Mouse (Mus musculus) CH12.LX (cell line): Measurements from ENCODE around the gene Ppp1r18. TPM values are rescaled to one million over a fixed set of nuclear protein-coding genes. Genes with fewer than 3 reads are reported as not detected.

Experiments
- DNase-seq: peaks from one replicate; pipeline ENCODE4 v3.0.0-alpha.2; 2013; ENCODE audit errors: extremely low read depth
- H3K27ac ChIP-seq: 2 replicates; pipeline ENCODE4 v1.5.1; 2012; ENCODE audit warnings: low read depth, mild to moderate bottlenecking, control low read depth, moderate library complexity; ENCODE audit not compliant: insufficient read depth
- H3K27me3 ChIP-seq: replicated peaks from 2 replicates; pipeline ENCODE3; 2012; ENCODE audit warnings: inconsistent platforms
- H3K36me3 ChIP-seq, 2 experiments: replicated peaks in 1 of 2; 2 replicates each; pipeline versions ENCODE3 to v1.6.1; 2012; ENCODE audit warnings: inconsistent platforms in 1 of 2, low read length in 1 of 2, mild to moderate bottlenecking in 1 of 2, mixed read lengths in 1 of 2, moderate library complexity in 1 of 2; ENCODE audit not compliant: control insufficient read depth in 1 of 2, insufficient read depth in 1 of 2
- H3K4me1 ChIP-seq, 2 experiments: 2 replicates each; pipeline ENCODE4 v1.6.1; 2012; ENCODE audit warnings: inconsistent platforms in 1 of 2, moderate library complexity in 1 of 2; ENCODE audit not compliant: insufficient read depth in 2 of 2, control insufficient read depth in 1 of 2
- H3K4me2 ChIP-seq: 2 replicates; pipeline ENCODE4 v1.6.1; 2012; ENCODE audit warnings: low read depth, mild to moderate bottlenecking, control low read depth; ENCODE audit not compliant: poor library complexity, insufficient read depth, severe bottlenecking
- H3K4me3 ChIP-seq, 3 experiments: fragments of 150-350 bp in 1 of 3; sonication (generic) in 1 of 3; replicated peaks in 1 of 3; 2 replicates each; pipeline versions ENCODE3 to v1.5.1; 2011 to 2012; ENCODE audit warnings: low read depth in 2 of 3, low read length in 2 of 3, mild to moderate bottlenecking in 2 of 3, moderate library complexity in 2 of 3, control low read depth in 1 of 3, improper control_type of control experiment in 1 of 3, inconsistent platforms in 1 of 3, mixed read lengths in 1 of 3; ENCODE audit not compliant: poor library complexity in 1 of 3
- H3K79me2 ChIP-seq: replicated peaks from 2 replicates; pipeline ENCODE4 v1.6.1; 2012; ENCODE audit warnings: mild to moderate bottlenecking, moderate library complexity; ENCODE audit not compliant: control insufficient read depth, poor library complexity, insufficient read depth, severe bottlenecking; ENCODE audit errors: extremely low read depth
- H3K9ac ChIP-seq: 2 replicates; pipeline ENCODE4 v1.6.1; 2012; ENCODE audit warnings: low read depth, mild to moderate bottlenecking, control low read depth, moderate library complexity; ENCODE audit not compliant: insufficient read depth
- H3K9me3 ChIP-seq: replicated peaks from 2 replicates; pipeline ENCODE3; 2012; ENCODE audit warnings: low read length, inconsistent platforms, mixed read lengths
- BHLHE40 ChIP-seq: IDR thresholded peaks from 2 replicates; pipeline ENCODE4 v1.6.1; 2011; ENCODE audit warnings: mild to moderate bottlenecking, low read depth, low read length, improper control_type of control experiment
- CHD1 ChIP-seq: IDR thresholded peaks from 2 replicates; pipeline ENCODE4 v1.6.1; 2012; ENCODE audit warnings: low read depth, low read length, improper control_type of control experiment, inconsistent platforms
- CHD2 ChIP-seq: IDR thresholded peaks from 2 replicates; pipeline ENCODE4 v1.6.1; 2011; ENCODE audit warnings: low read length, improper control_type of control experiment
- CTCF ChIP-seq, 2 experiments: IDR thresholded peaks in 1 of 2; conservative IDR thresholded peaks in 1 of 2; 2 replicates each; pipeline ENCODE4 v1.5.1; 2011 to 2012; ENCODE audit warnings: low read depth in 2 of 2, low read length in 2 of 2, improper control_type of control experiment in 1 of 2, inconsistent platforms in 1 of 2, mild to moderate bottlenecking in 1 of 2, moderate library complexity in 1 of 2
- E2F4 ChIP-seq: IDR thresholded peaks from 2 replicates; pipeline ENCODE4 v1.6.1; 2011; ENCODE audit warnings: low read depth, low read length, improper control_type of control experiment; ENCODE audit not compliant: insufficient replicate concordance
- ELF1 ChIP-seq: IDR thresholded peaks from 2 replicates; pipeline ENCODE4 v1.6.1; 2014; ENCODE audit warnings: low read depth, mild to moderate bottlenecking, inconsistent platforms, low read length, improper control_type of control experiment
- EP300 ChIP-seq: IDR thresholded peaks from 2 replicates; pipeline ENCODE4 v1.6.1; 2011; ENCODE audit warnings: low read length, improper control_type of control experiment
- ETS1 ChIP-seq: conservative IDR thresholded peaks from 2 replicates; pipeline ENCODE4 v1.6.1; 2012; ENCODE audit warnings: low read depth, mild to moderate bottlenecking, inconsistent platforms, low read length, improper control_type of control experiment, moderate library complexity
- GABPA ChIP-seq: IDR thresholded peaks from 2 replicates; pipeline ENCODE4 v1.6.1; 2012; ENCODE audit warnings: low read depth, low read length, improper control_type of control experiment, inconsistent platforms; ENCODE audit not compliant: insufficient replicate concordance
- HCFC1 ChIP-seq: IDR thresholded peaks from 2 replicates; pipeline ENCODE4 v1.6.1; 2012; ENCODE audit warnings: low read depth, mild to moderate bottlenecking, inconsistent platforms, low read length, improper control_type of control experiment
- IRF4 ChIP-seq: IDR thresholded peaks from 2 replicates; pipeline ENCODE4 v1.6.1; 2014; ENCODE audit warnings: low read depth, mild to moderate bottlenecking, inconsistent platforms, low read length, improper control_type of control experiment
- JUN ChIP-seq: IDR thresholded peaks from 2 replicates; pipeline ENCODE4 v1.6.1; 2011; ENCODE audit warnings: low read depth, mild to moderate bottlenecking, low read length, improper control_type of control experiment, moderate library complexity; ENCODE audit not compliant: insufficient read depth
- JUND ChIP-seq: conservative IDR thresholded peaks from 2 replicates; pipeline ENCODE4 v1.6.1; 2011; ENCODE audit warnings: low read depth, low read length, improper control_type of control experiment
- KAT2A ChIP-seq: IDR thresholded peaks from 2 replicates; pipeline ENCODE4 v1.6.1; 2012; ENCODE audit warnings: low read length, improper control_type of control experiment, inconsistent platforms; ENCODE audit not compliant: insufficient replicate concordance
- MAFK ChIP-seq: IDR thresholded peaks from 2 replicates; pipeline ENCODE4 v1.6.1; 2011; ENCODE audit warnings: low read length, improper control_type of control experiment; ENCODE audit not compliant: insufficient replicate concordance
- MAX ChIP-seq: IDR thresholded peaks from 2 replicates; pipeline ENCODE4 v1.6.1; 2011; ENCODE audit warnings: low read length, improper control_type of control experiment
- MAZ ChIP-seq: IDR thresholded peaks from 2 replicates; pipeline ENCODE4 v1.6.1; 2012; ENCODE audit warnings: low read depth, mild to moderate bottlenecking, inconsistent platforms, low read length, improper control_type of control experiment, moderate library complexity
- MEF2A ChIP-seq: IDR thresholded peaks from 2 replicates; pipeline ENCODE4 v1.6.1; 2014; ENCODE audit warnings: low read depth, mild to moderate bottlenecking, inconsistent platforms, low read length, improper control_type of control experiment, borderline replicate concordance
- MXI1 ChIP-seq: IDR thresholded peaks from 2 replicates; pipeline ENCODE4 v1.6.1; 2011; ENCODE audit warnings: mild to moderate bottlenecking, low read depth, low read length, improper control_type of control experiment
- MYC ChIP-seq: IDR thresholded peaks from 2 replicates; pipeline ENCODE4 v1.6.1; 2011; ENCODE audit warnings: low read depth, mild to moderate bottlenecking, improper control_type of control experiment, low read length
- NELFE ChIP-seq: IDR thresholded peaks from 2 replicates; pipeline ENCODE4 v1.6.1; 2011; ENCODE audit warnings: low read depth, low read length, improper control_type of control experiment
- NRF1 ChIP-seq: IDR thresholded peaks from 2 replicates; pipeline ENCODE4 v1.6.1; 2014; ENCODE audit warnings: low read depth, mild to moderate bottlenecking, inconsistent platforms, low read length, improper control_type of control experiment, moderate library complexity
- PAX5 ChIP-seq: IDR thresholded peaks from 2 replicates; pipeline ENCODE4 v1.6.1; 2012; ENCODE audit warnings: low read length, inconsistent platforms, mixed read lengths
- POLR2A ChIP-seq: IDR thresholded peaks from 2 replicates; pipeline ENCODE4 v1.6.1; 2011; ENCODE audit warnings: low read depth, mild to moderate bottlenecking, improper control_type of control experiment, low read length
- POLR2AphosphoS2 ChIP-seq: IDR thresholded peaks from 2 replicates; pipeline ENCODE4 v1.6.1; 2011; ENCODE audit warnings: low read depth, low read length, improper control_type of control experiment
- RAD21 ChIP-seq: IDR thresholded peaks from 2 replicates; pipeline ENCODE4 v1.6.1; 2011; ENCODE audit warnings: low read depth, mild to moderate bottlenecking, low read length, improper control_type of control experiment, moderate library complexity
- RCOR1 ChIP-seq: conservative IDR thresholded peaks from 2 replicates; pipeline ENCODE4 v1.6.1; 2012; ENCODE audit warnings: low read depth, mild to moderate bottlenecking, inconsistent platforms, low read length, improper control_type of control experiment
- SIN3A ChIP-seq: IDR thresholded peaks from 2 replicates; pipeline ENCODE4 v1.6.1; 2012; ENCODE audit warnings: low read length, improper control_type of control experiment, inconsistent platforms
- SMC3 ChIP-seq: IDR thresholded peaks from 2 replicates; pipeline ENCODE4 v1.6.1; 2011; ENCODE audit warnings: low read depth, low read length, improper control_type of control experiment
- TBP ChIP-seq: conservative IDR thresholded peaks from 2 replicates; pipeline ENCODE4 v1.6.1; 2011; ENCODE audit warnings: low read depth, low read length, improper control_type of control experiment
- TCF12 ChIP-seq: IDR thresholded peaks from 2 replicates; pipeline ENCODE4 v1.6.1; 2014; ENCODE audit warnings: low read depth, mild to moderate bottlenecking, inconsistent platforms, low read length, improper control_type of control experiment
- UBTF ChIP-seq: IDR thresholded peaks from 2 replicates; pipeline ENCODE4 v1.6.1; 2012; ENCODE audit warnings: low read depth, mild to moderate bottlenecking, inconsistent platforms, low read length, improper control_type of control experiment, moderate library complexity
- USF1 ChIP-seq: IDR thresholded peaks from 2 replicates; pipeline ENCODE4 v1.6.1; 2014; ENCODE audit warnings: low read depth, mild to moderate bottlenecking, inconsistent platforms, low read length, improper control_type of control experiment
- USF2 ChIP-seq: conservative IDR thresholded peaks from 2 replicates; pipeline ENCODE4 v1.6.1; 2011; ENCODE audit warnings: low read depth, low read length, improper control_type of control experiment
- ZC3H11A ChIP-seq: IDR thresholded peaks from 2 replicates; pipeline ENCODE4 v1.6.1; 2012; ENCODE audit warnings: low read depth, mild to moderate bottlenecking, inconsistent platforms, low read length, improper control_type of control experiment
- ZKSCAN1 ChIP-seq: IDR thresholded peaks from 2 replicates; pipeline ENCODE4 v1.6.1; 2012; ENCODE audit warnings: low read depth, inconsistent platforms, low read length, improper control_type of control experiment, borderline replicate concordance
- ZMIZ1 ChIP-seq: IDR thresholded peaks from 2 replicates; pipeline ENCODE4 v1.6.1; 2012; ENCODE audit warnings: low read depth, mild to moderate bottlenecking, inconsistent platforms, low read length, improper control_type of control experiment
- ZNF384 ChIP-seq: IDR thresholded peaks from 2 replicates; pipeline ENCODE4 v1.6.1; 2012; ENCODE audit warnings: low read depth, low read length, improper control_type of control experiment, inconsistent platforms
- dilution Hi-C: fragments of 300-500 bp; cut with MboI; formaldehyde crosslinking; loops from 2 replicates; pipeline ENCODE4 v1.14.3; 2020; ENCODE audit warnings: low sequenced_read_pairs; ENCODE audit not compliant: extremely low pct_unique_long_range_greater_than_20kb, extremely low pct_ligation_motif_present
- in situ Hi-C: fragments of 300-500 bp; cut with MboI; formaldehyde crosslinking; loops from 3 replicates; pipeline ENCODE4 v1.14.3; 2019; ENCODE audit warnings: low sequenced_read_pairs, low pct_ligation_motif_present, low pct_unique_long_range_greater_than_20kb, mixed read lengths
- polyA plus RNA-seq: library from polyadenylated mRNA; unstranded; fragments of >175 nt; gene quantifications from 2 replicates; pipeline ENCODE4 v1.2.1, GENCODE M21; 2012; ENCODE audit warnings: low read depth; ENCODE audit not compliant: insufficient read length
- total RNA-seq, 2 experiments: library from RNA; depleted of rRNA; stranded (reverse); fragments of 300-350 nt in 1 of 2; fragments of >200 nt in 1 of 2; gene quantifications; 2 replicates each; pipeline ENCODE4 v1.2.3; 2012 to 2014

The Ppp1r18 gene
- total and polyA plus RNA-seq, 3 experiments: 8.5 to 50.1 (median 21.4) TPM

DNA sequence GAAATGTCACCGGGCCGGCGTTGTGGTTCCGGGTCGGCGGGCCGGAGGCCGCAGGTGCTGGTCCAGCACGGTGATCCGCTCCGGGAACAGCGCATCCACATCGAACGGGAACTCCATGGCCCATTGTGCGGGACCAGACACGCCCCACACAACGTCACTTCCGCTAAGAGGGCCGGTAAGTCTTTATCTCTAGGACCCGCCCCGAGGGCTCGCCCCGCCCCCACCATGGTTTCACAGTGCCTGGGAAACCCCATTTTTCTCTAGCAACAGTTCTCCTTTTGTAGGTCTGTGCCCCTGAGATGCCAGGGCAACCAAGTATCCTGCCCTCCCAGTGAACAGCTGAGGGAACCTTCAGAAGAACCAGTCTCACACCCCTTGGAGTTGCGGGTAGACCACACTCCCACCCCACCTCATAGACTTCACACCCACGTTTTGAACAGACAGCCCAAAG, 44.6 kb downstream of the Ppp1r18 start, which contains the start of gene Atat1:
Gene Atat1, minus strand, starts transcription at position 157 of the 451 bp plus-strand sequence.
- H3K79me2 ChIP-seq: peaks cover 14% of the 10 kb centered on the region
- peak; percentile 53; the same call in 1 of the 2 replicates for TF ChIP-seq EP300
- TF ChIP-seq CHD2: peak; percentile 81
- TF ChIP-seq ELF1: peak; percentile 71
- TF ChIP-seq NRF1: 0 out of 2 replicates have a peak, but pooled peaks have one; percentile 26
- peak; percentile 69; the same call in 1 of the 2 replicates for TF ChIP-seq MAZ
- peak; percentile 73 for TF ChIP-seq HCFC1
- TF ChIP-seq MAX: no peak
- no peak for TF ChIP-seq TBP
- 0 out of 2 replicates have a peak, but pooled peaks have one; percentile 53 for TF ChIP-seq KAT2A
- no peak for TF ChIP-seq ZC3H11A
- peak; percentile 65; the same call in 1 of the 2 replicates for TF ChIP-seq TCF12
- TF ChIP-seq RCOR1: no peak
- TF ChIP-seq RAD21: no peak
- TF ChIP-seq ZNF384: no peak
- TF ChIP-seq E2F4: no peak
- TF ChIP-seq MYC: peak; percentile 36; the same call in 1 of the 2 replicates
- peak; percentile 76 for TF ChIP-seq MXI1
- TF ChIP-seq PAX5: no peak
- TF ChIP-seq UBTF: no peak
- TF ChIP-seq MEF2A: peak; percentile 61; the same call in 1 of the 2 replicates
- TF ChIP-seq ETS1: peak; percentile 38; the same call in 1 of the 2 replicates
- no peak for TF ChIP-seq USF1
- no peak for TF ChIP-seq JUN
- no peak for TF ChIP-seq CHD1
- no peak for TF ChIP-seq GABPA
- no peak for TF ChIP-seq JUND
- no peak for TF ChIP-seq CTCF (conservative IDR thresholded peaks at IDR 0.05 in 1 of 2, IDR thresholded peaks at IDR 0.05 in 1 of 2; ENCODE audit: low read depth in 2 of 2, low read length in 2 of 2)
- TF ChIP-seq SMC3: peak; percentile 11; the same call in 1 of the 2 replicates
- TF ChIP-seq SIN3A: peak; percentile 95
- TF ChIP-seq MAFK: no peak
- TF ChIP-seq IRF4: peak; percentile 56; the same call in 1 of the 2 replicates
- peak; percentile 80 for TF ChIP-seq POLR2A
- TF ChIP-seq NELFE: 0 out of 2 replicates have a peak, but pooled peaks have one; percentile 21
- TF ChIP-seq BHLHE40: no peak
- peak; percentile 95 for TF ChIP-seq POLR2AphosphoS2
- TF ChIP-seq ZKSCAN1: no peak
- no peak for TF ChIP-seq USF2
- peak; percentile 73 for TF ChIP-seq ZMIZ1
- TF ChIP-seq, all 38 proteins: peak for 19
- dilution Hi-C loops (no loop called here), in situ Hi-C loops (no loop called here)
- no peaks in the 10 kb centered on the region for H3K27me3 ChIP-seq
- peak within 1 kb of the TSS; percentile 79 for H3K27ac ChIP-seq
- no peaks in the 10 kb centered on the region for H3K9me3 ChIP-seq
- H3K36me3 ChIP-seq: peaks cover 44 to 73% of the 10 kb centered on the region in 2 experiments
- H3K4me2 ChIP-seq: peak within 1 kb of the TSS; percentile 81
- H3K9ac ChIP-seq: peak within 1 kb of the TSS; percentile 47
- peak; percentile 97 for DNase-seq
- peaks cover 0 to 51% of the 10 kb centered on the region in 2 experiments; a peak in 2 of 4 replicates for H3K4me1 ChIP-seq
- H3K4me3 ChIP-seq: peak within 1 kb of the TSS; percentile 61 to 90 (median 63)
